8 mouse cellular contexts compared by ENCODE assay signal in the genomic region with DNA sequence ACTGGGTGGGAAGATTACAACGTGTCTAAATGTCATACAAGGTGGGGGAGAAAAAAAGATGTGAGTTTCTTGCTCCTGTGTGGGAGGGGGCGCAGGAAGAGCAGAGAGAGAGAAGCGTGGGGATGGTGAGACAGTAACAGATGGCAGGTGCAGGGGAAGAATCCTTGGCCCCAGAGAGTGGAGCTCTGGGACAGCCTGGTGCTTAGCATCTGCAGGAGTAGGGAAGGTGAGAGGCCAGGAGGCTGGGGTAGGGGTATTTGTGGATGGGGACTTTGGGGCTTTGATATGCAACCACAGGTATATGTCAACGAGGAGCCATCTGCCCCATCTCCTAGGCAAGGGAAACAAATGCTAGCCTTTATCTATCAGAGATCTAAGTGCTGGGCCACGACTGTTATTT. TPM values are rescaled to one million over a fixed set of nuclear protein-coding genes. Genes with fewer than 3 reads are reported as not detected.
DNase-seq lines count a peak whose midpoint lies in the region; ATAC-seq and TF ChIP-seq lines count a peak whose summit lies in the region.

No protein-coding gene starts in this region.

- H3K9ac ChIP-seq in CH12.LX (ENCODE audit: insufficient read depth, low read depth), result peak overlapping the region; percentile 64; the same call in 1 of the 2 replicates
- no peak overlapping the region for H3K9ac ChIP-seq in forebrain, embryonic 15.5 days (replicated peaks)
- peak overlapping the region; percentile 95 for H3K9ac ChIP-seq in liver, embryonic 14.5 days (replicated peaks)

- peak overlapping the region; percentile 70 for H3K4me3 ChIP-seq in erythroblast, embryonic 14.5 days (replicated peaks)
- H3K4me3 ChIP-seq in CH12.LX (replicated peaks in 1 of 3; ENCODE audit: low read depth in 2 of 3, low read length in 2 of 3, poor library complexity in 1 of 3), result no peak overlapping the region
- no peak overlapping the region for H3K4me3 ChIP-seq in forebrain, embryonic 15.5 days
- H3K4me3 ChIP-seq in liver, embryonic 14.5 days (ENCODE audit: insufficient read depth in 1 of 2, low read depth in 2 of 2, low read length in 2 of 2), result no peak overlapping the region; a peak in 1 of 4 replicates

- H3K4me2 ChIP-seq in CH12.LX (ENCODE audit: insufficient read depth, low read depth, poor library complexity, severe bottlenecking), result peak overlapping the region; percentile 45; the same call in 1 of the 2 replicates
- H3K4me2 ChIP-seq in forebrain, embryonic 15.5 days (replicated peaks), result no peak overlapping the region
- peak overlapping the region; percentile 88 for H3K4me2 ChIP-seq in liver, embryonic 14.5 days (ENCODE audit: low read depth)

- H3K27ac ChIP-seq in CH12.LX (ENCODE audit: insufficient read depth, low read depth), result no peak overlapping the region
- peak overlapping the region; percentile 98 for H3K27ac ChIP-seq in forebrain, embryonic 15.5 days (replicated peaks)
- H3K27ac ChIP-seq in liver, embryonic 14.5 days, result peak overlapping the region; percentile 93

- no peak for ATAC-seq in erythroblast, adult 5-6 weeks (replicated peaks; ENCODE audit: low FRiP score, poor library complexity, severe bottlenecking)
- ATAC-seq in forebrain, embryonic 15.5 days (replicated peaks), result peak; percentile 42
- ATAC-seq in liver, embryonic 14.5 days (ENCODE audit: insufficient read depth), result no peak
- ATAC-seq in megakaryocyte progenitor cell, adult 5-6 weeks (replicated peaks; ENCODE audit: poor library complexity), result no peak

- TF ChIP-seq POLR2A in CH12.LX (IDR thresholded peaks at IDR 0.05; ENCODE audit: low read depth, low read length), result no peak

- no peak for DNase-seq in CH12.LX (ENCODE audit: extremely low read depth)
- no peak for DNase-seq in liver, embryonic 14.5 days (ENCODE audit: low read depth in 3 of 3, low spot score in 3 of 3)
- DNase-seq in left cerebral cortex, postnatal 10 days (ENCODE audit: extremely low spot score in 1 of 2, low spot score in 2 of 2), result no peak
- no peak for DNase-seq in yolk sac, embryonic 10.5 days (ENCODE audit: low spot score)

- peaks cover 4% of the 10 kb centered on the region for H3K79me2 ChIP-seq in CH12.LX (replicated peaks; ENCODE audit: control insufficient read depth, extremely low read depth, insufficient read depth, poor library complexity, severe bottlenecking)

- in situ Hi-C loops in CH12.LX (cut with MboI; ENCODE audit: low pct_ligation_motif_present, low pct_unique_long_range_greater_than_20kb, low sequenced_read_pairs), result no loop called here

- no peak for TF ChIP-seq CTCF in CH12.LX (conservative IDR thresholded peaks at IDR 0.05 in 1 of 2, IDR thresholded peaks at IDR 0.05 in 1 of 2; ENCODE audit: low read depth in 2 of 2, low read length in 2 of 2)
- no peak for TF ChIP-seq CTCF in liver, embryonic 14.5 days (IDR thresholded peaks at IDR 0.05; ENCODE audit: low read depth)

- no peaks in the 10 kb centered on the region for H3K27me3 ChIP-seq in erythroblast, embryonic 14.5 days (ENCODE audit: control insufficient read depth)
- no peaks in the 10 kb centered on the region for H3K27me3 ChIP-seq in CH12.LX (replicated peaks)
- no peaks in the 10 kb centered on the region for H3K27me3 ChIP-seq in forebrain, embryonic 15.5 days
- no peaks in the 10 kb centered on the region for H3K27me3 ChIP-seq in liver, embryonic 14.5 days (ENCODE audit: control insufficient read depth, insufficient read depth, low read length)

- peaks cover 30% of the 10 kb centered on the region for H3K36me3 ChIP-seq in erythroblast, embryonic 14.5 days (ENCODE audit: control insufficient read depth)
- peaks cover 0 to 12% of the 10 kb centered on the region in 2 experiments for H3K36me3 ChIP-seq in CH12.LX (replicated peaks in 1 of 2; ENCODE audit: control insufficient read depth in 1 of 2, insufficient read depth in 1 of 2, low read length in 1 of 2)
- no peaks in the 10 kb centered on the region for H3K36me3 ChIP-seq in forebrain, embryonic 15.5 days
- H3K36me3 ChIP-seq in liver, embryonic 14.5 days (replicated peaks; ENCODE audit: control insufficient read depth, insufficient read depth, low read depth), result peaks cover 3% of the 10 kb centered on the region

- WGBS in forebrain, embryonic 15.5 days, result 81% methylated on average over 5 of the region's 5 CpGs
- 37% methylated on average over 5 of the region's 5 CpGs for WGBS in liver, embryonic 14.5 days (ENCODE audit: insufficient replicate concordance)

- no peak for TF ChIP-seq RAD21 in CH12.LX (IDR thresholded peaks at IDR 0.05; ENCODE audit: low read depth, low read length)

- H3K9me3 ChIP-seq in erythroblast, embryonic 14.5 days (ENCODE audit: control insufficient read depth, low read length), result no peaks in the 10 kb centered on the region
- no peaks in the 10 kb centered on the region for H3K9me3 ChIP-seq in CH12.LX (replicated peaks; ENCODE audit: low read length)
- H3K9me3 ChIP-seq in forebrain, embryonic 15.5 days, result no peaks in the 10 kb centered on the region
- no peaks in the 10 kb centered on the region for H3K9me3 ChIP-seq in liver, embryonic 14.5 days (ENCODE audit: control insufficient read depth, low read length)

- no peak for TF ChIP-seq EP300 in CH12.LX (IDR thresholded peaks at IDR 0.05; ENCODE audit: low read length)
- no peak for TF ChIP-seq EP300 in liver, embryonic 14.5 days (IDR thresholded peaks at IDR 0.05; ENCODE audit: low read depth)

- dilution Hi-C loops in CH12.LX (cut with MboI; ENCODE audit: extremely low pct_ligation_motif_present, extremely low pct_unique_long_range_greater_than_20kb, low sequenced_read_pairs), result no loop called here

- peaks cover 73% of the 10 kb centered on the region for H3K4me1 ChIP-seq in erythroblast, embryonic 14.5 days (ENCODE audit: control insufficient read depth)
- H3K4me1 ChIP-seq in CH12.LX (ENCODE audit: control insufficient read depth in 1 of 2, insufficient read depth in 2 of 2), result peaks cover 3 to 24% of the 10 kb centered on the region in 2 experiments; a peak in 3 of 4 replicates
- peaks cover 20% of the 10 kb centered on the region for H3K4me1 ChIP-seq in forebrain, embryonic 15.5 days
- H3K4me1 ChIP-seq in liver, embryonic 14.5 days (replicated peaks; ENCODE audit: control insufficient read depth in 2 of 2, insufficient read depth in 2 of 2, low read length in 1 of 2), result peaks cover 50 to 52% of the 10 kb centered on the region in 2 experiments

- intact Hi-C loops in left cerebral cortex, postnatal 10 days (cut with DNase I), result no loop called here

TF ChIP-seq in CH12.LX, 34 proteins besides CTCF, POLR2A, EP300 and RAD21 (continues in another document):
- TF ChIP-seq ETS1 (conservative IDR thresholded peaks at IDR 0.05; ENCODE audit: low read depth, low read length) (no peak), NRF1 (IDR thresholded peaks at IDR 0.05; ENCODE audit: low read depth, low read length) (no peak), TBP (conservative IDR thresholded peaks at IDR 0.05; ENCODE audit: low read depth, low read length) (no peak), SIN3A (IDR thresholded peaks at IDR 0.05; ENCODE audit: low read length) (no peak), ZMIZ1 (IDR thresholded peaks at IDR 0.05; ENCODE audit: low read depth, low read length) (no peak), JUND (conservative IDR thresholded peaks at IDR 0.05; ENCODE audit: low read depth, low read length) (no peak), JUN (IDR thresholded peaks at IDR 0.05; ENCODE audit: insufficient read depth, low read depth, low read length) (no peak), MEF2A (IDR thresholded peaks at IDR 0.05; ENCODE audit: borderline replicate concordance, low read depth, low read length) (no peak)

RNA-seq across cellular contexts. Expression of gene Senp7, which starts 26.4 kb away (rescaled TPM):
- 1.0 and 2.8 TPM in 2 replicates for polyA plus RNA-seq in erythroblast, embryonic 14.5 days (2012)
- 93.6 and 141 TPM in 2 replicates for total RNA-seq in erythroblast, adult 5-6 weeks (2015; ENCODE audit: low replicate concordance)
- total RNA-seq in erythroblast, adult 5-6 weeks (2017; ENCODE audit: low replicate concordance), result 90.5 and 92.9 TPM in 2 replicates
- 9.9 and 12.3 TPM in 2 replicates for total RNA-seq in CH12.LX (2012; rRNA removed)
- 15.5 and 16.5 TPM in 2 replicates for total RNA-seq in CH12.LX (2014; rRNA removed)
- polyA plus RNA-seq in CH12.LX (2012; ENCODE audit: insufficient read length, low read depth), result 23.7 and 26.4 TPM in 2 replicates
- polyA plus RNA-seq in forebrain, embryonic 15.5 days (2015; fragmentation: Nextera tagmentation; extraction: Ambion mirVana), result 57.7 and 58.4 TPM in 2 replicates
- polyA plus RNA-seq in liver, embryonic 14.5 days (2012; rRNA removed), result 6.9 and 8.7 TPM in 2 replicates
- 15.5 and 16.9 TPM in 2 replicates for polyA plus RNA-seq in liver, embryonic 14.5 days (2014; fragmentation: Nextera tagmentation; extraction: Ambion mirVana)
- 21.0 and 32.8 TPM in 2 replicates for total RNA-seq in megakaryocyte progenitor cell, adult 5-6 weeks (2015)
- total RNA-seq in megakaryocyte progenitor cell, adult 5-6 weeks (2017), result 15.0 and 25.4 TPM in 2 replicates
- total RNA-seq in left cerebral cortex, postnatal 10 days (2021), result 10 to 100 TPM; 42.7 to 46.2 TPM

RNA-seq across cellular contexts. Expression of gene Trmt10c, which starts 36.9 kb away (rescaled TPM):
- 0.19 and 0.21 TPM in 2 replicates for polyA plus RNA-seq in erythroblast, embryonic 14.5 days (2012)
- total RNA-seq in erythroblast, adult 5-6 weeks (2015; ENCODE audit: low replicate concordance), result 1.7 and 6.5 TPM in 2 replicates
- 3.9 and 4.7 TPM in 2 replicates for total RNA-seq in erythroblast, adult 5-6 weeks (2017; ENCODE audit: low replicate concordance)
- total RNA-seq in CH12.LX (2012; rRNA removed) (23.4 and 32.5 TPM in 2 replicates), CH12.LX (2014; rRNA removed) (63.0 and 63.5 TPM in 2 replicates)
- polyA plus RNA-seq in CH12.LX (2012; ENCODE audit: insufficient read length, low read depth), result 26.6 and 30.1 TPM in 2 replicates
- 25.1 and 25.7 TPM in 2 replicates for polyA plus RNA-seq in forebrain, embryonic 15.5 days (2015; fragmentation: Nextera tagmentation; extraction: Ambion mirVana)
- polyA plus RNA-seq in liver, embryonic 14.5 days (2012; rRNA removed), result 3.2 and 6.1 TPM in 2 replicates
- 16.1 and 17.7 TPM in 2 replicates for polyA plus RNA-seq in liver, embryonic 14.5 days (2014; fragmentation: Nextera tagmentation; extraction: Ambion mirVana)
- 35.8 and 37.3 TPM in 2 replicates for total RNA-seq in megakaryocyte progenitor cell, adult 5-6 weeks (2015)
- 36.1 and 44.1 TPM in 2 replicates for total RNA-seq in megakaryocyte progenitor cell, adult 5-6 weeks (2017)
- 1 to 10 TPM; 8.4 TPM for total RNA-seq in left cerebral cortex, postnatal 10 days (2021)

RNA-seq across cellular contexts. Expression of gene Pcnp, which starts 45.0 kb away (rescaled TPM):
- polyA plus RNA-seq in erythroblast, embryonic 14.5 days (2012), result 4.4 and 6.3 TPM in 2 replicates
- 14.0 and 55.6 TPM in 2 replicates for total RNA-seq in erythroblast, adult 5-6 weeks (2015; ENCODE audit: low replicate concordance)
- total RNA-seq in erythroblast, adult 5-6 weeks (2017; ENCODE audit: low replicate concordance), result 42.2 and 47.1 TPM in 2 replicates
- 67.4 and 79.5 TPM in 2 replicates for total RNA-seq in CH12.LX (2012; rRNA removed)
- 177 and 208 TPM in 2 replicates for total RNA-seq in CH12.LX (2014; rRNA removed)
- 137 and 154 TPM in 2 replicates for polyA plus RNA-seq in CH12.LX (2012; ENCODE audit: insufficient read length, low read depth)
- polyA plus RNA-seq in forebrain, embryonic 15.5 days (2015; fragmentation: Nextera tagmentation; extraction: Ambion mirVana), result 234 and 248 TPM in 2 replicates
- polyA plus RNA-seq in liver, embryonic 14.5 days (2012; rRNA removed), result 22.2 and 33.6 TPM in 2 replicates
- 102 and 107 TPM in 2 replicates for polyA plus RNA-seq in liver, embryonic 14.5 days (2014; fragmentation: Nextera tagmentation; extraction: Ambion mirVana)
- 99.7 and 101 TPM in 2 replicates for total RNA-seq in megakaryocyte progenitor cell, adult 5-6 weeks (2015)
- total RNA-seq in megakaryocyte progenitor cell, adult 5-6 weeks (2017), result 129 and 133 TPM in 2 replicates
- total RNA-seq in left cerebral cortex, postnatal 10 days (2021), result 100 to 1,000 TPM; 140 to 144 TPM
